Mouse (Mus musculus): Measurements from ENCODE around the gene 2610301B20Rik. TPM values are rescaled to one million over a fixed set of nuclear protein-coding genes. Genes with fewer than 3 reads are reported as not detected.
"Not testable (repeated sequence)": the region's sequence is repeated elsewhere in the genome, so short reads cannot be mapped to it uniquely, and the experiment has no call there.

Gene 2610301B20Rik
- polyA plus RNA-seq, 1 experiment from 2014 or later: 7.9 TPM

GRCm38 (mm10) chr4:10860825-10861224 lies 13.5 kb upstream of the 2610301B20Rik start:
- Histone ChIP-seq H3K4me3 (ENCODE audit: low read depth, low read length) (no peak overlapping the region), H3K9me3 (replicated peaks; ENCODE audit: control insufficient read depth, low read length) (no peaks in the 10 kb centered on the region), H3K27ac (ENCODE audit: low read length) (no peak overlapping the region), H3K4me2 (ENCODE audit: low read depth, low read length) (no peak overlapping the region), H3K27me3 (ENCODE audit: control insufficient read depth, insufficient read depth, low read depth, low read length) (no peaks in the 10 kb centered on the region), H3K4me1 (ENCODE audit: control insufficient read depth, low read depth, low read length) (no peaks in the 10 kb centered on the region), H3K36me3 (ENCODE audit: control insufficient read depth, insufficient read depth) (no peaks in the 10 kb centered on the region), H3K9ac (ENCODE audit: low read depth, low read length) (no peak overlapping the region)
- no peak for ATAC-seq (ENCODE audit: low read depth)
- 70% methylated on average over 3 of the region's 3 CpGs for WGBS (ENCODE audit: insufficient replicate concordance)

GRCm38 (mm10) chr4:10862882-10863281 lies 11.4 kb upstream of the 2610301B20Rik start:
- not testable (repeated sequence) for H3K27me3 ChIP-seq (ENCODE audit: control insufficient read depth, insufficient read depth, low read depth, low read length); H3K4me1 ChIP-seq (ENCODE audit: control insufficient read depth, low read depth, low read length); H3K9me3 ChIP-seq (replicated peaks; ENCODE audit: control insufficient read depth, low read length); H3K27ac ChIP-seq (ENCODE audit: low read length); H3K36me3 ChIP-seq (ENCODE audit: control insufficient read depth, insufficient read depth); H3K4me3 ChIP-seq (ENCODE audit: low read depth, low read length); ATAC-seq (ENCODE audit: low read depth); H3K9ac ChIP-seq (ENCODE audit: low read depth, low read length); H3K4me2 ChIP-seq (ENCODE audit: low read depth, low read length)
- WGBS (ENCODE audit: insufficient replicate concordance): 52% methylated on average over 2 of the region's 2 CpGs

GRCm38 (mm10) chr4:10872231-10872630 lies 2.1 kb upstream of the 2610301B20Rik start:
- ATAC-seq (ENCODE audit: low read depth): no peak
- Histone ChIP-seq H3K4me3 (ENCODE audit: low read depth, low read length) (no peak overlapping the region), H3K27me3 (ENCODE audit: control insufficient read depth, insufficient read depth, low read depth, low read length) (no peaks in the 10 kb centered on the region), H3K36me3 (ENCODE audit: control insufficient read depth, insufficient read depth) (no peaks in the 10 kb centered on the region), H3K9ac (ENCODE audit: low read depth, low read length) (no peak overlapping the region), H3K4me2 (ENCODE audit: low read depth, low read length) (no peak overlapping the region), H3K27ac (ENCODE audit: low read length) (no peak overlapping the region), H3K4me1 (ENCODE audit: control insufficient read depth, low read depth, low read length) (peaks cover 9% of the 10 kb centered on the region), H3K9me3 (replicated peaks; ENCODE audit: control insufficient read depth, low read length) (no peaks in the 10 kb centered on the region)
- WGBS (ENCODE audit: insufficient replicate concordance): 79% methylated on average over 5 of the region's 5 CpGs

GRCm38 (mm10) chr4:10872685-10873539 lies 1.4 kb upstream of the 2610301B20Rik start:
- H3K9me3 ChIP-seq (replicated peaks; ENCODE audit: control insufficient read depth, low read length): no peaks in the 10 kb centered on the region
- H3K27me3 ChIP-seq (ENCODE audit: control insufficient read depth, insufficient read depth, low read depth, low read length): no peaks in the 10 kb centered on the region
- no peaks in the 10 kb centered on the region for H3K36me3 ChIP-seq (ENCODE audit: control insufficient read depth, insufficient read depth)
- 20% methylated on average over 16 of the region's 16 CpGs for WGBS (ENCODE audit: insufficient replicate concordance)
- H3K9ac ChIP-seq (ENCODE audit: low read depth, low read length): peak overlapping the region; percentile 94
- H3K4me2 ChIP-seq (ENCODE audit: low read depth, low read length): peak overlapping the region; percentile 70
- H3K4me1 ChIP-seq (ENCODE audit: control insufficient read depth, low read depth, low read length): peaks cover 9% of the 10 kb centered on the region
- peak overlapping the region; percentile 97; the same call in 1 of the 2 replicates for H3K27ac ChIP-seq (ENCODE audit: low read length)
- ATAC-seq (ENCODE audit: low read depth): no peak
- H3K4me3 ChIP-seq (ENCODE audit: low read depth, low read length): peak overlapping the region; percentile 97

- H3K4me2 ChIP-seq (ENCODE audit: low read depth, low read length): peak overlapping the region; percentile 70
- ATAC-seq (ENCODE audit: low read depth): peak; percentile 22; the same call in 1 of the 2 replicates
- peak overlapping the region; percentile 97 for H3K27ac ChIP-seq (ENCODE audit: low read length)
- H3K9me3 ChIP-seq (replicated peaks; ENCODE audit: control insufficient read depth, low read length): no peaks in the 10 kb centered on the region
- H3K9ac ChIP-seq (ENCODE audit: low read depth, low read length): peak overlapping the region; percentile 94
- H3K4me1 ChIP-seq (ENCODE audit: control insufficient read depth, low read depth, low read length): peaks cover 9% of the 10 kb centered on the region
- no peaks in the 10 kb centered on the region for H3K27me3 ChIP-seq (ENCODE audit: control insufficient read depth, insufficient read depth, low read depth, low read length)
- 3% methylated on average over 7 of the region's 8 CpGs for WGBS (ENCODE audit: insufficient replicate concordance)
- peak overlapping the region; percentile 97 for H3K4me3 ChIP-seq (ENCODE audit: low read depth, low read length)
- H3K36me3 ChIP-seq (ENCODE audit: control insufficient read depth, insufficient read depth): no peaks in the 10 kb centered on the region
These were observed 764 bp upstream of the 2610301B20Rik start for GRCm38 (mm10) chr4:10873549-10873919.

- peak overlapping the region; percentile 94 for H3K9ac ChIP-seq (ENCODE audit: low read depth, low read length)
- H3K36me3 ChIP-seq (ENCODE audit: control insufficient read depth, insufficient read depth): no peaks in the 10 kb centered on the region
- peaks cover 9% of the 10 kb centered on the region for H3K4me1 ChIP-seq (ENCODE audit: control insufficient read depth, low read depth, low read length)
- H3K9me3 ChIP-seq (replicated peaks; ENCODE audit: control insufficient read depth, low read length): no peaks in the 10 kb centered on the region
- peak; percentile 67 for ATAC-seq (ENCODE audit: low read depth)
- H3K27ac ChIP-seq (ENCODE audit: low read length): peak overlapping the region; percentile 97
- H3K4me3 ChIP-seq (ENCODE audit: low read depth, low read length): peak overlapping the region; percentile 97
- under 1% methylated on average over 37 of the region's 37 CpGs for WGBS (ENCODE audit: insufficient replicate concordance)
- H3K27me3 ChIP-seq (ENCODE audit: control insufficient read depth, insufficient read depth, low read depth, low read length): no peaks in the 10 kb centered on the region
- H3K4me2 ChIP-seq (ENCODE audit: low read depth, low read length): peak overlapping the region; percentile 70
These were observed 422 bp downstream of the 2610301B20Rik start for GRCm38 (mm10) chr4:10874718-10875121.

GRCm38 (mm10) chr4:10875407-10875806 lies 1.1 kb downstream of the 2610301B20Rik start:
- no peak overlapping the region for H3K27ac ChIP-seq (ENCODE audit: low read length)

GRCm38 (mm10) chr4:10877057-10877456 lies 2.8 kb downstream of the 2610301B20Rik start:
- ATAC-seq (ENCODE audit: low read depth): no peak
- no peaks in the 10 kb centered on the region for H3K36me3 ChIP-seq (ENCODE audit: control insufficient read depth, insufficient read depth)
- H3K4me1 ChIP-seq (ENCODE audit: control insufficient read depth, low read depth, low read length): peaks cover 9% of the 10 kb centered on the region
- no peak overlapping the region for H3K27ac ChIP-seq (ENCODE audit: low read length)
- WGBS (ENCODE audit: insufficient replicate concordance): 74% methylated on average over 1 of the region's 1 CpGs
- H3K9me3 ChIP-seq (replicated peaks; ENCODE audit: control insufficient read depth, low read length): no peaks in the 10 kb centered on the region
- H3K9ac ChIP-seq (ENCODE audit: low read depth, low read length): no peak overlapping the region
- no peak overlapping the region for H3K4me3 ChIP-seq (ENCODE audit: low read depth, low read length)
- H3K27me3 ChIP-seq (ENCODE audit: control insufficient read depth, insufficient read depth, low read depth, low read length): no peaks in the 10 kb centered on the region
- no peak overlapping the region for H3K4me2 ChIP-seq (ENCODE audit: low read depth, low read length)

More at GRCm38 (mm10) chr4:10875407-10875806, 1.1 kb downstream of the 2610301B20Rik start:
- H3K9ac ChIP-seq (ENCODE audit: low read depth, low read length): peak overlapping the region; percentile 94
- peak overlapping the region; percentile 70 for H3K4me2 ChIP-seq (ENCODE audit: low read depth, low read length)
- H3K4me3 ChIP-seq (ENCODE audit: low read depth, low read length): peak overlapping the region; percentile 97
- no peaks in the 10 kb centered on the region for H3K9me3 ChIP-seq (replicated peaks; ENCODE audit: control insufficient read depth, low read length)
- peaks cover 9% of the 10 kb centered on the region for H3K4me1 ChIP-seq (ENCODE audit: control insufficient read depth, low read depth, low read length)
- no peaks in the 10 kb centered on the region for H3K27me3 ChIP-seq (ENCODE audit: control insufficient read depth, insufficient read depth, low read depth, low read length)
- ATAC-seq (ENCODE audit: low read depth): no peak; the same call in 1 of the 2 replicates
- H3K36me3 ChIP-seq (ENCODE audit: control insufficient read depth, insufficient read depth): no peaks in the 10 kb centered on the region

GRCm38 (mm10) chr4:10883740-10884408 lies 9.6 kb downstream of the 2610301B20Rik start:
- WGBS (ENCODE audit: insufficient replicate concordance): 75% methylated on average over 8 of the region's 8 CpGs
- ATAC-seq (ENCODE audit: low read depth): no peak
- Histone ChIP-seq H3K27me3 (ENCODE audit: control insufficient read depth, insufficient read depth, low read depth, low read length) (no peaks in the 10 kb centered on the region), H3K9me3 (replicated peaks; ENCODE audit: control insufficient read depth, low read length) (no peaks in the 10 kb centered on the region), H3K4me2 (ENCODE audit: low read depth, low read length) (no peak overlapping the region), H3K9ac (ENCODE audit: low read depth, low read length) (no peak overlapping the region), H3K4me1 (ENCODE audit: control insufficient read depth, low read depth, low read length) (no peaks in the 10 kb centered on the region), H3K27ac (ENCODE audit: low read length) (no peak overlapping the region), H3K4me3 (ENCODE audit: low read depth, low read length) (no peak overlapping the region), H3K36me3 (ENCODE audit: control insufficient read depth, insufficient read depth) (peaks cover 14% of the 10 kb centered on the region)
